Mouse (Mus musculus) heart, postnatal 0 days (tissue): Measurements from ENCODE around the gene Nptn.

ENCODE experiments used
- CTCF ChIP-seq: IDR thresholded peaks from 2 replicates; pipeline ENCODE4 v1.5.1; 2016; ENCODE audit warnings: antibody characterized with exemption, control low read depth, low read depth
- EP300 ChIP-seq: IDR thresholded peaks from 2 replicates; pipeline ENCODE4 v1.6.1; 2016; ENCODE audit warnings: antibody characterized with exemption, low read depth

GRCm38 (mm10) chr9:58688076-58688475, 106.0 kb downstream of the Nptn start:
- no peak for TF ChIP-seq CTCF
- no peak for TF ChIP-seq EP300
